Mouse (Mus musculus) leukemia stem cell, adult 10-12 weeks (primary cell): ENCODE measurements around the gene Olfr64. TPM values are rescaled to one million over a fixed set of nuclear protein-coding genes. Genes with fewer than 3 reads are reported as not detected.

Experiments used
- polyA plus RNA-seq: library from polyadenylated mRNA; stranded (reverse); fragments of >175 nt; gene quantifications from 2 replicates; pipeline ENCODE4 v1.2.3, GENCODE M21; 2012; ENCODE audit warnings: low replicate concordance

Gene Olfr64
- not detected in 2 replicates for polyA plus RNA-seq

GRCm38 (mm10) chr7:103894385-103894784 lies at the start of gene Olfr64:
Gene Olfr64 (minus strand): TSS chr7:103894485.

GRCm38 (mm10) chr7:103934264-103934663 lies 40.0 kb upstream of the Olfr64 start, which contains the start of gene Olfr632:
Gene Olfr632 (plus strand): TSS chr7:103934347.

GRCm38 (mm10) chr7:103928525-103928924 lies 34.2 kb upstream of the Olfr64 start, which contains the start of gene Olfr631:
Gene Olfr631 (plus strand): TSS chr7:103928825.

GRCm38 (mm10) chr7:103903187-103903586 lies 8.9 kb upstream of the Olfr64 start, which contains the start of gene Olfr65:
Gene Olfr65 (plus strand): TSS chr7:103903487.

GRCm38 (mm10) chr7:103886152-103886551 lies 8.1 kb downstream of the Olfr64 start, which contains the start of gene Olfr66:
Gene Olfr66 (minus strand): TSS chr7:103886252.

GRCm38 (mm10) chr7:103853090-103853489 lies 41.2 kb downstream of the Olfr64 start, which contains the start of gene Hbb-y:
Gene Hbb-y (minus strand): TSS chr7:103853216.

GRCm38 (mm10) chr7:103843034-103843433 lies 51.3 kb downstream of the Olfr64 start, which contains the start of gene Hbb-bh1:
Gene Hbb-bh1 (minus strand): TSS chr7:103843164.

GRCm38 (mm10) chr7:103840268-103840667 lies 54.0 kb downstream of the Olfr64 start, which contains the start of gene Hbb-bh2:
Gene Hbb-bh2 (minus strand): TSS chr7:103840520.

Other genes starting within 250 kb of the Olfr64 start
- not detected in 2 replicates for gene Olfr623, start 230.8 kb downstream of the Olfr64 start, polyA plus RNA-seq
- gene Olfr624, start 223.3 kb downstream of the Olfr64 start, polyA plus RNA-seq, result not detected in 2 replicates
- not detected in 2 replicates for gene Olfr625-ps1, start 211.8 kb downstream of the Olfr64 start, polyA plus RNA-seq
- not detected in 2 replicates for gene Olfr243, start 179.8 kb downstream of the Olfr64 start, polyA plus RNA-seq
- not detected in 2 replicates for gene Olfr628, start 164.1 kb downstream of the Olfr64 start, polyA plus RNA-seq
- not detected in 2 replicates for gene Olfr629, start 149.5 kb downstream of the Olfr64 start, polyA plus RNA-seq
- not detected in 2 replicates for gene Olfr630, start 137.2 kb downstream of the Olfr64 start, polyA plus RNA-seq
- not detected in 2 replicates for gene Olfr69, start 122.9 kb downstream of the Olfr64 start, polyA plus RNA-seq
- gene Olfr68, start 114.8 kb downstream of the Olfr64 start, polyA plus RNA-seq, result not detected in 2 replicates
- not detected in 2 replicates for gene Olfr67, start 102.7 kb downstream of the Olfr64 start, polyA plus RNA-seq
- 68.2 and 1,476 TPM in 2 replicates for gene Hbb-bt, start 80.5 kb downstream of the Olfr64 start, polyA plus RNA-seq
- 16,372 and 30,425 TPM in 2 replicates for gene Hbb-bs, start 66.4 kb downstream of the Olfr64 start, polyA plus RNA-seq
- gene Hbb-bh2, start 54.0 kb downstream of the Olfr64 start, polyA plus RNA-seq, result not detected in 2 replicates
- not detected in 2 replicates for gene Hbb-bh1, start 51.3 kb downstream of the Olfr64 start, polyA plus RNA-seq
- not detected in 2 replicates for gene Hbb-y, start 41.3 kb downstream of the Olfr64 start, polyA plus RNA-seq
- not detected in 2 replicates for gene Olfr66, start 8.2 kb downstream of the Olfr64 start, polyA plus RNA-seq
- not detected in 2 replicates for gene Olfr65, start 9.0 kb upstream of the Olfr64 start, polyA plus RNA-seq
- 0.38 TPM in 1 of 2 replicates, not detected in the other for gene Olfr631, start 34.3 kb upstream of the Olfr64 start, polyA plus RNA-seq
- not detected in 2 replicates for gene Olfr632, start 39.9 kb upstream of the Olfr64 start, polyA plus RNA-seq
- gene Olfr633, start 50.0 kb upstream of the Olfr64 start, polyA plus RNA-seq, result not detected in 2 replicates
- not detected in 2 replicates for gene Olfr635, start 76.7 kb upstream of the Olfr64 start, polyA plus RNA-seq
- not detected in 2 replicates for gene Olfr638, start 104.3 kb upstream of the Olfr64 start, polyA plus RNA-seq
- gene Olfr639, start 122.8 kb upstream of the Olfr64 start, polyA plus RNA-seq, result 0.02 TPM in 1 of 2 replicates, not detected in the other
- 0.08 TPM in 1 of 2 replicates, not detected in the other for gene Olfr640, start 131.1 kb upstream of the Olfr64 start, polyA plus RNA-seq
- not detected in 2 replicates for gene Olfr641, start 141.0 kb upstream of the Olfr64 start, polyA plus RNA-seq
- not detected in 2 replicates for gene Olfr642, start 158.2 kb upstream of the Olfr64 start, polyA plus RNA-seq
- not detected in 2 replicates for gene 4930516K23Rik, start 167.0 kb upstream of the Olfr64 start, polyA plus RNA-seq
- not detected in 2 replicates for gene Olfr644, start 177.4 kb upstream of the Olfr64 start, polyA plus RNA-seq
- gene Olfr645, start 191.0 kb upstream of the Olfr64 start, polyA plus RNA-seq, result not detected in 2 replicates
- gene Olfr646, start 210.4 kb upstream of the Olfr64 start, polyA plus RNA-seq, result not detected in 2 replicates
- not detected in 2 replicates for gene Ubqln5, start 235.3 kb upstream of the Olfr64 start, polyA plus RNA-seq
- not detected in 2 replicates for gene Olfr643, start 242.9 kb upstream of the Olfr64 start, polyA plus RNA-seq
- gene Ubqln3, start 248.8 kb upstream of the Olfr64 start, polyA plus RNA-seq, result not detected in 2 replicates